Comparison of ENCODE assay signal across 10 mouse cellular contexts in the genomic region with DNA sequence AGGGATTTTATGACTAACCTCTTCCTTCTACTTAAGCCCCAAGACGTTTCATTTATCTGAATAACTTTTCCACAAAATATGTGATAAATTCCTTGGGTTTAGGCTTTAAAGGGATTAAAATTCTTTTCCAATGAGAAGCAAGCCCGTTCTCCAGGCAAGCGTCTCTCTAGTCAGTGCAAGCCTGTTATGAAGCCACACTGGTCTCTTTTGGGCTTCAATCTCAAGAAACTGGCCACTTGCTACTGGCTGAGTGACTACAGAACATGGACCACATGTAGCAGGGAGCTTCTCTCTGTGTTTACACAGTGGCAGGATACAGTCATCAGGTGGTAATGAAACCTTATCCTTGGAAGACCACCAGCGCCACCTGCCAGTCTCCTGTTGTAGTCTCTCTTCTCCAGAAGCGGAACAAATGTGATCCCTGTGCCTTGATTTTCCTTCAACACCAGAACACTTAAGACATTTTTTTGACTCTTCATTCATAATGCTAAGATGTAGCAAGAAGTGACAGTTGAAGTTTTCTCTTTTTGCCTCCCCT.
DNase-seq lines count a peak whose midpoint lies in the region; ATAC-seq and TF ChIP-seq lines count a peak whose summit lies in the region.
"Had no signal": no experiment of that assay in that cellular context is flagged by ENCODE, and none has a peak within 500 bp of the region (broad histone marks: within the 10 kb centered on the region; RNA-seq: fewer than 3 reads in every experiment).

No protein-coding gene starts in this region.

- H3K4me2 ChIP-seq in midbrain, embryonic 11.5 days, result no peak overlapping the region
- no peak overlapping the region for H3K4me2 ChIP-seq in midbrain, embryonic 15.5 days
- H3K4me2 ChIP-seq in kidney, embryonic 16.5 days (replicated peaks; ENCODE audit: low read depth, low read length), result no peak overlapping the region
- no peak overlapping the region for H3K4me2 ChIP-seq in stomach, postnatal 0 days (replicated peaks; ENCODE audit: low read depth)
- H3K4me2 ChIP-seq: heart, embryonic 15.5 days had no signal

- no peak for TF ChIP-seq EP300 in heart, adult 2 months (IDR thresholded peaks at IDR 0.05; ENCODE audit: insufficient read depth, low read depth, low read length)
- TF ChIP-seq EP300 in stomach, postnatal 0 days (optimal IDR thresholded peaks at IDR 0.05), result no peak

- WGBS in heart, adult 2 months, result 59% methylated on average over 5 of the region's 5 CpGs
- WGBS in midbrain, embryonic 11.5 days, result 42% methylated on average over 5 of the region's 5 CpGs
- WGBS in midbrain, embryonic 15.5 days, result 41% methylated on average over 5 of the region's 5 CpGs
- 60% methylated on average over 5 of the region's 5 CpGs for whole genome bisulfite sequencing in kidney, embryonic 16.5 days
- 39% methylated on average over 5 of the region's 5 CpGs for WGBS in stomach, postnatal 0 days

- H3K27ac ChIP-seq in heart, adult 2 months, result no peak overlapping the region
- H3K27ac ChIP-seq in midbrain, embryonic 11.5 days (ENCODE audit: low read depth, low read length), result no peak overlapping the region
- no peak overlapping the region for H3K27ac ChIP-seq in midbrain, embryonic 15.5 days
- no peak overlapping the region for H3K27ac ChIP-seq in kidney, embryonic 16.5 days (ENCODE audit: low read length)
- H3K27ac ChIP-seq in stomach, postnatal 0 days (replicated peaks), result no peak overlapping the region
- H3K27ac ChIP-seq: heart, embryonic 15.5 days; liver, embryonic 14.5 days had no signal

- no peak for DNase-seq in heart, adult 2 months
- DNase-seq in heart, adult 9 months (ENCODE audit: low spot score in 2 of 2), result no peak
- DNase-seq in midbrain, embryonic 11.5 days (ENCODE audit: low spot score, missing footprints), result no peak
- no peak for DNase-seq in stomach, postnatal 0 days (ENCODE audit: low spot score)
- no peak for DNase-seq in cerebellum, adult 9-10 months
- DNase-seq in adrenal gland, adult 18-20 months (ENCODE audit: low spot score in 2 of 2), result no peak

- no peaks in the 10 kb centered on the region for H3K9me3 ChIP-seq in midbrain, embryonic 11.5 days (ENCODE audit: control insufficient read depth, low read length)
- no peaks in the 10 kb centered on the region for H3K9me3 ChIP-seq in midbrain, embryonic 15.5 days
- H3K9me3 ChIP-seq in kidney, embryonic 16.5 days (ENCODE audit: low read length), result no peaks in the 10 kb centered on the region
- H3K9me3 ChIP-seq in stomach, postnatal 0 days (ENCODE audit: control insufficient read depth, low read length), result no peaks in the 10 kb centered on the region
- H3K9me3 ChIP-seq: heart, embryonic 15.5 days had no signal

- no peak overlapping the region for H3K9ac ChIP-seq in heart, adult 2 months (ENCODE audit: low read depth, low read length)
- no peak overlapping the region for H3K9ac ChIP-seq in midbrain, embryonic 11.5 days (ENCODE audit: low read length)
- no peak overlapping the region for H3K9ac ChIP-seq in midbrain, embryonic 15.5 days
- no peak overlapping the region for H3K9ac ChIP-seq in kidney, embryonic 16.5 days (replicated peaks; ENCODE audit: low read length)
- no peak overlapping the region for H3K9ac ChIP-seq in stomach, postnatal 0 days (ENCODE audit: low read length)
- H3K9ac ChIP-seq: heart, embryonic 15.5 days; liver, embryonic 14.5 days had no signal

- 0 out of 2 replicates have a peak, but pooled peaks have one; percentile 27 for ATAC-seq in midbrain, embryonic 11.5 days (ENCODE audit: low FRiP score)
- no peak for ATAC-seq in midbrain, embryonic 15.5 days (replicated peaks)
- ATAC-seq in kidney, embryonic 16.5 days (ENCODE audit: low FRiP score, low TSS enrichment), result peak; percentile 46; the same call in 1 of the 2 replicates
- ATAC-seq in stomach, postnatal 0 days (ENCODE audit: low FRiP score, low TSS enrichment), result no peak

- no peak for TF ChIP-seq POLR2A in heart, adult 2 months (IDR thresholded peaks at IDR 0.05; ENCODE audit: insufficient read depth, low read depth, low read length)

- H3K4me1 ChIP-seq in heart, adult 2 months (ENCODE audit: control insufficient read depth, insufficient read depth, low read length), result no peaks in the 10 kb centered on the region
- no peaks in the 10 kb centered on the region for H3K4me1 ChIP-seq in midbrain, embryonic 11.5 days (ENCODE audit: control insufficient read depth, insufficient read depth, low read length)
- no peaks in the 10 kb centered on the region for H3K4me1 ChIP-seq in midbrain, embryonic 15.5 days
- no peaks in the 10 kb centered on the region for H3K4me1 ChIP-seq in kidney, embryonic 16.5 days (ENCODE audit: insufficient read depth, low read length)
- no peaks in the 10 kb centered on the region for H3K4me1 ChIP-seq in stomach, postnatal 0 days (replicated peaks; ENCODE audit: control insufficient read depth, insufficient read depth)
- H3K4me1 ChIP-seq: heart, embryonic 15.5 days had no signal

- TF ChIP-seq CTCF in heart, adult 2 months (IDR thresholded peaks at IDR 0.05), result peak; percentile 22
- TF ChIP-seq CTCF in stomach, postnatal 0 days (IDR thresholded peaks at IDR 0.05; ENCODE audit: low read depth), result peak; percentile 60

- intact Hi-C loops in heart, adult 2 months (cut with DNase I), result no loop called here

- no peak overlapping the region for H3K4me3 ChIP-seq in heart, adult 2 months
- H3K4me3 ChIP-seq in midbrain, embryonic 11.5 days (ENCODE audit: low read depth, low read length), result no peak overlapping the region
- no peak overlapping the region for H3K4me3 ChIP-seq in midbrain, embryonic 15.5 days
- no peak overlapping the region for H3K4me3 ChIP-seq in kidney, embryonic 16.5 days (ENCODE audit: low read length)
- no peak overlapping the region for H3K4me3 ChIP-seq in stomach, postnatal 0 days (ENCODE audit: low read depth, low read length)
- H3K4me3 ChIP-seq: heart, embryonic 15.5 days had no signal

- H3K27me3 ChIP-seq in heart, adult 2 months (ENCODE audit: control insufficient read depth, insufficient read depth, low read length), result no peaks in the 10 kb centered on the region
- no peaks in the 10 kb centered on the region for H3K27me3 ChIP-seq in midbrain, embryonic 11.5 days (ENCODE audit: control insufficient read depth, insufficient read depth, low read length)
- H3K27me3 ChIP-seq in midbrain, embryonic 15.5 days (replicated peaks), result no peaks in the 10 kb centered on the region
- H3K27me3 ChIP-seq in kidney, embryonic 16.5 days (ENCODE audit: insufficient read depth, low read length), result no peaks in the 10 kb centered on the region
- H3K27me3 ChIP-seq in stomach, postnatal 0 days (ENCODE audit: control insufficient read depth, insufficient read depth, low read length), result no peaks in the 10 kb centered on the region
- H3K27me3 ChIP-seq: heart, embryonic 15.5 days had no signal

- H3K79me2 ChIP-seq in heart, adult 2 months (replicated peaks; ENCODE audit: control insufficient read depth, insufficient read depth, low read length), result no peaks in the 10 kb centered on the region

- no peaks in the 10 kb centered on the region for H3K36me3 ChIP-seq in heart, adult 2 months (ENCODE audit: control insufficient read depth, insufficient read depth, low read length)
- H3K36me3 ChIP-seq in midbrain, embryonic 11.5 days (ENCODE audit: control insufficient read depth, insufficient read depth, low read length), result no peaks in the 10 kb centered on the region
- no peaks in the 10 kb centered on the region for H3K36me3 ChIP-seq in midbrain, embryonic 15.5 days (replicated peaks)
- H3K36me3 ChIP-seq in kidney, embryonic 16.5 days (ENCODE audit: insufficient read depth, low read length), result no peaks in the 10 kb centered on the region
- H3K36me3 ChIP-seq in stomach, postnatal 0 days (ENCODE audit: control insufficient read depth, insufficient read depth, low read length), result no peaks in the 10 kb centered on the region
- H3K36me3 ChIP-seq: heart, embryonic 15.5 days had no signal

Comparison
In these comparisons a context has a peak if more than half of its experiments do, and no peak if none do; other contexts are left out.
1. ATAC-seq: peak in midbrain, embryonic 11.5 days (single experiment) and kidney, embryonic 16.5 days (single experiment); none in midbrain, embryonic 15.5 days (single experiment) and stomach, postnatal 0 days (single experiment).